Mouse (Mus musculus) heart, adult 2 months (tissue): Measurements from ENCODE around the gene Sdsl.

ENCODE experiments used
- CTCF ChIP-seq: fragments of 200-600 bp; IDR thresholded peaks from 2 replicates; pipeline ENCODE4 v1.8.1; 2022; ENCODE audit warnings: antibody characterized with exemption, mild to moderate bottlenecking, moderate library complexity
- EP300 ChIP-seq: fragments of 200-500 bp; IDR thresholded peaks from 2 replicates; pipeline ENCODE4 v1.6.1; 2011; ENCODE audit warnings: low read depth, low read length, control low read depth; ENCODE audit not compliant: insufficient read depth

DNA sequence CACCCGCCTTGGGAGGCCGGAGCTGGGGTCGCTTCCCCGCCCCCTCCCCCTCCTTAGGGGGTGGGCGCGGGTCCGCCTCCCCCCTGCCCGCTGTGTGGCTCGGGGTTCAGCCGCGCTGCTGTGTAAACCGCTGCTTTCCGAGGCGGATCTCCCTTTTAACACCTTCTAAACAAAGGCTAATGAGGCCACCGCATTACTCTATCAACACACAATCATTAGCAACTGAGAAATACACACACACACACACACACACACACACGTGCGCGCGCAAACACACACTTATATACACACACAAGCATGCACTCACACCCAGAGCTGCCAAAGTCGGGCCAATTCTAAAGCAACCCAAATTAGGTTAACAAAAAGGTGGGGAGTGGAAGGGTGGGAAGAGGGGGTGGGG is 46.9 kb downstream of the Sdsl start:
- no peak for TF ChIP-seq CTCF
- TF ChIP-seq EP300: no peak
